Mouse (Mus musculus) central nervous system, embryonic 11.5 days (tissue): ENCODE measurements around the gene Zscan20. TPM values are rescaled to one million over a fixed set of nuclear protein-coding genes. Genes with fewer than 3 reads are reported as not detected.

Source experiments
- polyA plus RNA-seq: library from polyadenylated mRNA; depleted of rRNA; stranded (reverse); fragments of >200 nt; gene quantifications from 2 replicates; pipeline ENCODE4 v1.2.3, GENCODE M21; 2012; rRNA removed

The Zscan20 gene
- 5.4 and 6.9 TPM in 2 replicates for polyA plus RNA-seq

DNA sequence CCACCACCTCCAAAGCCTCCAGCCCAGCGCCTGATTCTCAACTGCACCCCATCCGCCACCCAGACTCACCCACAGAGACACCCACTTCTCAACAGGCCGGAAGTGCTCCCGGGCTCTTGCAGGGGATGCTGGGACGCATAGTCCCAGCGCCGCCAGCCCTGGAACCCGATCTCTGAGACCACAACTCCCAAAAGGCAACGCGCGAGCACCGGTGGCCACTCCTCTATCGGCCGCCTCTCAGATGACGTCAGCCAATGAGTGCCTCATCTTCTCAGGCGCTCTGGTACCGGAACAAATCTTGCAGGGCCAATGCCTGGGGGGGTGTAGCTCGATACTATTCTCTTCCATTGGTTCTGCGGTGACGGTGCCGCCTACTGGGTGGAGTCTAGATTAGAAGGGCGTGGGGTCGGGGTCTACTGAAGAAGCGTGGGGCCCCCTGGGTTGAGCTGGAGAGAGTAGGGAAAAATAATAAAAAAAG lies at the start of gene Zscan20:
TSS of gene Zscan20 (minus strand) at position 174 of the 478 bp plus-strand sequence.

DNA sequence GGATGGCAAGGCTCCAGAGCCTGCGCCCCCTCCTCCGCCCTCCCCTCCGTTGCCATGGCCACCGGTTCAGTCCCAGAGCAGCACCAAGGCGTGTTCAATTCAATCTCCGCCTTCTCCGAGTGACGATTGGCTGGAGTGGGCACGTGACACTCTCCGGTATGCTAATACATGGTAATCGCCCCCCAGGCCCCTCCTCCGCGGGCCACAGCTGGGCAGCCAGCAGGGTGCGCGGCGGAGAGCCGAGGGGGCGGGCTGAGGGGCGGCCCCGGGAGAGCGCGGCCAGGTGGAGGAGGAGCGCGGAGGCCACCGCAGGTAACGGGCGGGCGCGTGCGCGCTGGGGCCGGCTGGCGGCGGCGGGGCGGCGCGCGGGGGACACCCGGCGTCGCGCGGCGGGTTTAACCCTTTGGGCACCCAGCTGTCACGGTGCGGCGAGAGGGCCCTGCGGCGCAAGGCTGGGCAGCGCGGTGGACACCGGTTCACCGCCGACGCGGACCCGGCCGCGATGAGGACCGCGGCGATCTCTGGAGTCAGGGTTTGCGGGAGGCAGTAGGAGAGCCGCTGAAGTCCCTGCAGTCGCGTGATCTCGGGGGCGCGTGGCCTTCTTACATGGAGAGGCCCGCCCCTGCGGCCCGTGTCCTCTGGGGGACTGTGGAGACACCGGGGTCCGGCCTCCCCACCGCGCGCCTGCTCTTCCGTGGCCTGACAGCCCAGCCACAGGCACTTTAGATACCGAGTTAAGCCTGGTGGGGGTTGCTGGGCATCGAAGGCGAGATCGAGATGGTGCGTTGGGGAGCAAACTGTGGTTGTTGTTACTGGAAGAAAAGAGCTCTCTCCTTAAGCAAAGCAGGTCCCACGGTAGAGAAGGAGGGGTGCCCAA lies 44.8 kb upstream of the Zscan20 start, which contains the start of gene Phc2:
TSS of gene Phc2 (plus strand) at position 198 of the 877 bp plus-strand sequence.

DNA sequence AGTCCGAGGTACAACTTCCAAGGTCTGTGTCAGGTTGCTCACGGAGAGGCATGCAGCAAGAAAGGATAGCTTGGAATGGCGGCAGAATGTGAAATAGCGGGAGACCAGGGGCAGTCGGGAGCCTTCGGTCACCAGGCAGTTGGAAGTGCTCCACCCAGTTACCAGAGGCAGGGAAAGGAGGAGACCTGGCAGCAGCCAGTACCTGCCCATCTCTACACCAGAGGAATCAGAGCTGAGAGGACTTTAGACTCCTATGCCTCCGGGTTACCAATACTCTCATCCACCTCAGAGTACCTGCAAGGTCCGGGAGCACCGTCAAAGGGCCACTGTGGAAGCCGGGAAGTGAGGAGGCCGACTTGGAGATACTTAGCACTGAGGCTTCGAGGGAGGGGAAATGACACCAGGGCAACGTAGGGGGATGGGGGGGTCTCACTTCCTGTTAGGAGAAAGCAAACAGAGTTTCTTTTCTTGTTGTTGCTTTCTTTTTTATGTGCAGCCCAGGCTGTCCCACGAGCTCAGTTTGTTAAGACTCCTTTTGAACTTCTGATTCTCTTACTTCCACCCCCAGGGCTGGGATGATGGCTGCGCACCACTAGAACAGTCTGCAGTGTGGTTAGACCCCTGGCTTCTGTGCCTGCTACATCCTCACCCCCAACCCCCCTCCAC lies 8.5 kb upstream of the Zscan20 start, which contains the start of gene Tlr12:
TSS of gene Tlr12 (minus strand) at position 374 of the 666 bp plus-strand sequence.

Other genes with a start within 250 kb of the Zscan20 start
- 0.48 and 0.70 TPM in 2 replicates for gene Tlr12, start 8.5 kb upstream of the Zscan20 start, polyA plus RNA-seq
- gene Phc2, start 44.6 kb upstream of the Zscan20 start, polyA plus RNA-seq = 168 and 171 TPM in 2 replicates
- gene A3galt2, start 145.3 kb upstream of the Zscan20 start, polyA plus RNA-seq = 2.4 and 2.6 TPM in 2 replicates
- 53.7 and 84.1 TPM in 2 replicates for gene Zfp362, start 195.9 kb upstream of the Zscan20 start, polyA plus RNA-seq